Mouse (Mus musculus): ENCODE measurements around the gene Ipo13.

Gene Ipo13

GRCm38 (mm10) chr4:117898111-117898510 lies 16.7 kb downstream of the Ipo13 start:
- H3K36me3 ChIP-seq (ENCODE audit: control insufficient read depth, insufficient read depth, low read length, poor library complexity, severe bottlenecking) = peaks cover 5% of the 10 kb centered on the region
- DNase-seq (ENCODE audit: low read depth, low spot score) = no peak
- no peaks in the 10 kb centered on the region for H3K27me3 ChIP-seq (ENCODE audit: control insufficient read depth, insufficient read depth, low read length, poor library complexity, severe bottlenecking)

- Histone ChIP-seq H3K27me3 (ENCODE audit: control insufficient read depth, insufficient read depth, low read length, poor library complexity, severe bottlenecking) (no peaks in the 10 kb centered on the region), H3K36me3 (ENCODE audit: control insufficient read depth, insufficient read depth, low read length, poor library complexity, severe bottlenecking) (no peaks in the 10 kb centered on the region; the same call in none of the 2 replicates)
- no peak for DNase-seq (ENCODE audit: low read depth, low spot score)
These were observed 18.8 kb downstream of the Ipo13 start for GRCm38 (mm10) chr4:117896031-117896430.

GRCm38 (mm10) chr4:117895339-117895738 lies 19.5 kb downstream of the Ipo13 start:
- DNase-seq (ENCODE audit: low read depth, low spot score) = no peak
- Histone ChIP-seq H3K36me3 (ENCODE audit: control insufficient read depth, insufficient read depth, low read length, poor library complexity, severe bottlenecking) (no peaks in the 10 kb centered on the region; the same call in none of the 2 replicates), H3K27me3 (ENCODE audit: control insufficient read depth, insufficient read depth, low read length, poor library complexity, severe bottlenecking) (no peaks in the 10 kb centered on the region)

- Histone ChIP-seq H3K27me3 (ENCODE audit: control insufficient read depth, insufficient read depth, low read length, poor library complexity, severe bottlenecking) (no peaks in the 10 kb centered on the region), H3K36me3 (ENCODE audit: control insufficient read depth, insufficient read depth, low read length, poor library complexity, severe bottlenecking) (no peaks in the 10 kb centered on the region; the same call in none of the 2 replicates)
- DNase-seq (ENCODE audit: low read depth, low spot score) = no peak
These were observed 20.2 kb downstream of the Ipo13 start for GRCm38 (mm10) chr4:117894601-117895000.

GRCm38 (mm10) chr4:117893376-117893775 lies 21.4 kb downstream of the Ipo13 start:
- Histone ChIP-seq H3K27me3 (ENCODE audit: control insufficient read depth, insufficient read depth, low read length, poor library complexity, severe bottlenecking) (no peaks in the 10 kb centered on the region), H3K36me3 (ENCODE audit: control insufficient read depth, insufficient read depth, low read length, poor library complexity, severe bottlenecking) (no peaks in the 10 kb centered on the region; the same call in none of the 2 replicates)
- DNase-seq (ENCODE audit: low read depth, low spot score) = peak; percentile 80

- H3K36me3 ChIP-seq (ENCODE audit: control insufficient read depth, insufficient read depth, low read length, poor library complexity, severe bottlenecking) = no peaks in the 10 kb centered on the region; the same call in none of the 2 replicates
- peak; percentile 88 for DNase-seq (ENCODE audit: low read depth, low spot score)
These were observed 23.0 kb downstream of the Ipo13 start, which contains the start of gene Dph2 for GRCm38 (mm10) chr4:117891738-117892161. Gene Dph2, minus strand, starts transcription at chr4:117892032.

GRCm38 (mm10) chr4:117890750-117891149 lies 24.0 kb downstream of the Ipo13 start:
- no peaks in the 10 kb centered on the region; the same call in none of the 2 replicates for H3K36me3 ChIP-seq (ENCODE audit: control insufficient read depth, insufficient read depth, low read length, poor library complexity, severe bottlenecking)

More at GRCm38 (mm10) chr4:117891738-117892161, 23.0 kb downstream of the Ipo13 start, which contains the start of gene Dph2:
- H3K27me3 ChIP-seq (ENCODE audit: control insufficient read depth, insufficient read depth, low read length, poor library complexity, severe bottlenecking) = no peaks in the 10 kb centered on the region

GRCm38 (mm10) chr4:117890031-117890430 lies 24.8 kb downstream of the Ipo13 start:
- no peaks in the 10 kb centered on the region for H3K27me3 ChIP-seq (ENCODE audit: control insufficient read depth, insufficient read depth, low read length, poor library complexity, severe bottlenecking)
- DNase-seq (ENCODE audit: low read depth, low spot score) = no peak

More at GRCm38 (mm10) chr4:117890750-117891149, 24.0 kb downstream of the Ipo13 start:
- no peak for DNase-seq (ENCODE audit: low read depth, low spot score)
- H3K27me3 ChIP-seq (ENCODE audit: control insufficient read depth, insufficient read depth, low read length, poor library complexity, severe bottlenecking) = no peaks in the 10 kb centered on the region

GRCm38 (mm10) chr4:117889471-117889870 lies 25.3 kb downstream of the Ipo13 start:
- DNase-seq (ENCODE audit: low read depth, low spot score) = no peak
- Histone ChIP-seq H3K27me3 (ENCODE audit: control insufficient read depth, insufficient read depth, low read length, poor library complexity, severe bottlenecking) (no peaks in the 10 kb centered on the region), H3K36me3 (ENCODE audit: control insufficient read depth, insufficient read depth, low read length, poor library complexity, severe bottlenecking) (peaks cover 3% of the 10 kb centered on the region)

More at GRCm38 (mm10) chr4:117890031-117890430, 24.8 kb downstream of the Ipo13 start:
- H3K36me3 ChIP-seq (ENCODE audit: control insufficient read depth, insufficient read depth, low read length, poor library complexity, severe bottlenecking) = peaks cover 2% of the 10 kb centered on the region

- no peak for DNase-seq (ENCODE audit: low read depth, low spot score)
- no peaks in the 10 kb centered on the region for H3K27me3 ChIP-seq (ENCODE audit: control insufficient read depth, insufficient read depth, low read length, poor library complexity, severe bottlenecking)
- peaks cover 7% of the 10 kb centered on the region for H3K36me3 ChIP-seq (ENCODE audit: control insufficient read depth, insufficient read depth, low read length, poor library complexity, severe bottlenecking)
These were observed 26.9 kb downstream of the Ipo13 start for GRCm38 (mm10) chr4:117887920-117888319.

- H3K36me3 ChIP-seq (ENCODE audit: control insufficient read depth, insufficient read depth, low read length, poor library complexity, severe bottlenecking) = peaks cover 7% of the 10 kb centered on the region
- peak; percentile 94 for DNase-seq (ENCODE audit: low read depth, low spot score)
- no peaks in the 10 kb centered on the region for H3K27me3 ChIP-seq (ENCODE audit: control insufficient read depth, insufficient read depth, low read length, poor library complexity, severe bottlenecking)
These were observed 27.7 kb downstream of the Ipo13 start, which contains the start of gene Atp6v0b for GRCm38 (mm10) chr4:117887133-117887532. Gene Atp6v0b, minus strand, starts transcription at chr4:117887333.

- peak; percentile 60 for DNase-seq (ENCODE audit: low read depth, low spot score)
- no peaks in the 10 kb centered on the region for H3K27me3 ChIP-seq (ENCODE audit: control insufficient read depth, insufficient read depth, low read length, poor library complexity, severe bottlenecking)
- H3K36me3 ChIP-seq (ENCODE audit: control insufficient read depth, insufficient read depth, low read length, poor library complexity, severe bottlenecking) = peaks cover 7% of the 10 kb centered on the region
These were observed 28.2 kb downstream of the Ipo13 start for GRCm38 (mm10) chr4:117886644-117887043.

- H3K36me3 ChIP-seq (ENCODE audit: control insufficient read depth, insufficient read depth, low read length, poor library complexity, severe bottlenecking) = peaks cover 7% of the 10 kb centered on the region
- no peak for DNase-seq (ENCODE audit: low read depth, low spot score)
- no peaks in the 10 kb centered on the region for H3K27me3 ChIP-seq (ENCODE audit: control insufficient read depth, insufficient read depth, low read length, poor library complexity, severe bottlenecking)
These were observed 28.8 kb downstream of the Ipo13 start for GRCm38 (mm10) chr4:117885994-117886393.

- Histone ChIP-seq H3K27me3 (ENCODE audit: control insufficient read depth, insufficient read depth, low read length, poor library complexity, severe bottlenecking) (no peaks in the 10 kb centered on the region), H3K36me3 (ENCODE audit: control insufficient read depth, insufficient read depth, low read length, poor library complexity, severe bottlenecking) (peaks cover 7% of the 10 kb centered on the region)
- no peak for DNase-seq (ENCODE audit: low read depth, low spot score)
These were observed 29.7 kb downstream of the Ipo13 start for GRCm38 (mm10) chr4:117885093-117885492.

- Histone ChIP-seq H3K27me3 (ENCODE audit: control insufficient read depth, insufficient read depth, low read length, poor library complexity, severe bottlenecking) (no peaks in the 10 kb centered on the region), H3K36me3 (ENCODE audit: control insufficient read depth, insufficient read depth, low read length, poor library complexity, severe bottlenecking) (peaks cover 7% of the 10 kb centered on the region)
- no peak for DNase-seq (ENCODE audit: low read depth, low spot score)
These were observed 30.7 kb downstream of the Ipo13 start for GRCm38 (mm10) chr4:117884146-117884545.

All from splenic B cell, adult 2 months (primary cell).